8 mouse cellular contexts compared by ENCODE assay signal in genomic region chr7:4915007-4915665, GRCm38 (mm10). TPM values are rescaled to one million over a fixed set of nuclear protein-coding genes. Genes with fewer than 3 reads are reported as not detected.
DNase-seq lines count a peak whose midpoint lies in the region; ATAC-seq lines count a peak whose summit lies in the region.

Gene Zfp628, plus strand, starts transcription at chr7:4915217.

- H3K36me3 ChIP-seq in forebrain, embryonic 14.5 days (ENCODE audit: control insufficient read depth, insufficient read depth, low read length), result peaks cover 27% of the 10 kb centered on the region
- peaks cover 21% of the 10 kb centered on the region for H3K36me3 ChIP-seq in neural tube, embryonic 15.5 days

- ATAC-seq in forebrain, embryonic 14.5 days, result peak; percentile 93
- peak; percentile 91 for ATAC-seq in neural tube, embryonic 15.5 days (ENCODE audit: low FRiP score)

- peak within 1 kb of the TSS; percentile 96 for H3K27ac ChIP-seq in forebrain, embryonic 14.5 days (ENCODE audit: low read depth, low read length)
- H3K27ac ChIP-seq in neural tube, embryonic 15.5 days (replicated peaks), result peak within 1 kb of the TSS; percentile 99

- peak; percentile 93 for DNase-seq in ES-CJ7 (ENCODE audit: low read depth, low spot score)
- peak; percentile 94 for DNase-seq in cerebellum, adult 11 months
- DNase-seq in forebrain, embryonic 14.5 days (ENCODE audit: low spot score), result peak; percentile 97
- DNase-seq in heart, postnatal 14 days, result peak; percentile 94 to 96
- DNase-seq in layer of hippocampus, adult 11-12 months (ENCODE audit: low spot score), result peak; percentile 95
- DNase-seq in lung, adult 18-20 months, result peak; percentile 91 to 93
- peak; percentile 91 for DNase-seq in testis, postnatal 14 days (ENCODE audit: low spot score)

- peaks cover 13% of the 10 kb centered on the region; the same call in 1 of the 2 replicates for H3K4me1 ChIP-seq in forebrain, embryonic 14.5 days (ENCODE audit: control insufficient read depth, insufficient read depth, low read length)
- peaks cover 27% of the 10 kb centered on the region for H3K4me1 ChIP-seq in neural tube, embryonic 15.5 days

- no peaks in the 10 kb centered on the region for H3K27me3 ChIP-seq in forebrain, embryonic 14.5 days (replicated peaks; ENCODE audit: control insufficient read depth, insufficient read depth, low read length)
- no peaks in the 10 kb centered on the region for H3K27me3 ChIP-seq in neural tube, embryonic 15.5 days (replicated peaks)

- H3K9ac ChIP-seq in forebrain, embryonic 14.5 days (ENCODE audit: low read length), result peak within 1 kb of the TSS; percentile 82
- peak within 1 kb of the TSS; percentile 85 for H3K9ac ChIP-seq in neural tube, embryonic 15.5 days (replicated peaks)

- H3K4me3 ChIP-seq in forebrain, embryonic 14.5 days (ENCODE audit: low read depth, low read length), result peak within 1 kb of the TSS; percentile 58
- H3K4me3 ChIP-seq in neural tube, embryonic 15.5 days (replicated peaks), result peak within 1 kb of the TSS; percentile 72

- H3K4me2 ChIP-seq in forebrain, embryonic 14.5 days (ENCODE audit: low read length), result peak within 1 kb of the TSS; percentile 76
- peak within 1 kb of the TSS; percentile 78 for H3K4me2 ChIP-seq in neural tube, embryonic 15.5 days

- intact Hi-C loops in heart, postnatal 14 days (cut with DNase I), result no loop called here

- WGBS in forebrain, embryonic 14.5 days, result under 1% methylated on average over 52 of the region's 56 CpGs
- 1% methylated on average over 50 of the region's 56 CpGs for WGBS in neural tube, embryonic 15.5 days

- no peaks in the 10 kb centered on the region for H3K9me3 ChIP-seq in forebrain, embryonic 14.5 days (replicated peaks; ENCODE audit: control insufficient read depth, low read length)
- H3K9me3 ChIP-seq in neural tube, embryonic 15.5 days (replicated peaks), result no peaks in the 10 kb centered on the region

RNA-seq across cellular contexts. Expression of gene Zfp628, which starts in this region (rescaled TPM):
- 3.6 and 3.8 TPM in 2 replicates for polyA plus RNA-seq in forebrain, embryonic 14.5 days (2014; fragmentation: Nextera tagmentation; extraction: Ambion mirVana)
- total RNA-seq in heart, postnatal 14 days (2021), result 1 to 10 TPM; 9.4 to 9.6 TPM
- 3.1 and 4.0 TPM in 2 replicates for polyA plus RNA-seq in neural tube, embryonic 15.5 days (2015; fragmentation: Nextera tagmentation; extraction: Ambion mirVana)

Comparison
In these comparisons a context has a peak if more than half of its experiments do, and no peak if none do; other contexts are left out.
1. Peak in every context shown above with its lines: DNase-seq, ATAC-seq, H3K4me3 ChIP-seq and H3K27ac ChIP-seq.